Mouse (Mus musculus): ENCODE results near the gene Homez.
A peak's percentile ranks its signal among the peaks of the same experiment; 100 is the strongest.

The Homez gene

DNA sequence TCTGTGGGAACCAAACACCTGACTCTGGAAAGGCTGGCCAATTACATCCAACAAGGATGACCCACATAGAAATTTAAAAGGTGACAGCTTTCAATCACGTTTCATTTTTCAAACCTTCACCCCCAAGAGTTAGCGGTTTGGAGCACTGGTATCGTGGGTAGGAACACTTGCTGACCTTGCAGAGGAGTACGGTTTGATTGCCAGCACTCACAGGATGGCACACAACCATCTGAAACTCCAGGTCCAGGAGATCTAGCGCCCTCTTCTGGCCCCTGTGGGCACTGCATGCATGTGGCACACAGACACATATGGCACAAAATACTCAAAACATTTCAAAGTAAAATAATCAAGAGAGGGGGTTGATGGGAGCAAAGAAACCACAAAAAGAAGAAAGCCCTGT lies 3.8 kb downstream of the Homez start:
- DNase-seq: no peak

DNA sequence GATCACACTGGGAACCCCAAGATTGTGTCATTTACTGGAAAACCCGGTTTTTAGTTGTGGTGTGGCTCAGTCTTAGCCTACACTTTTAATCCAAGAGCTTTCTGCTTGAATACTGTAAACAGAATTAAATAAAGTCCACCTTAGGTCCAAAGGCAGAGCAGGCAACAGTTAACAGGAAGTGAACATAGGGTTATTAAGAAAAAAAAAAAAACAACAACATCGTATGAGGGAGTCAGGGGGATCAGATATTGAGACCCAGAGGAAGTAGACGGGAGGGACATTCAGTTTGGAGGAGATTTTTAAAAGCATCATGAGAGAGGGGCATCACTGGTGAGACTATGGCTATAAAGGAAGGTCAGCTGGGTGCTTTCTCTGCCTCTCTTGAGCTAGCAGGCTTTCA lies 4.5 kb downstream of the Homez start:
- DNase-seq: no peak

DNA sequence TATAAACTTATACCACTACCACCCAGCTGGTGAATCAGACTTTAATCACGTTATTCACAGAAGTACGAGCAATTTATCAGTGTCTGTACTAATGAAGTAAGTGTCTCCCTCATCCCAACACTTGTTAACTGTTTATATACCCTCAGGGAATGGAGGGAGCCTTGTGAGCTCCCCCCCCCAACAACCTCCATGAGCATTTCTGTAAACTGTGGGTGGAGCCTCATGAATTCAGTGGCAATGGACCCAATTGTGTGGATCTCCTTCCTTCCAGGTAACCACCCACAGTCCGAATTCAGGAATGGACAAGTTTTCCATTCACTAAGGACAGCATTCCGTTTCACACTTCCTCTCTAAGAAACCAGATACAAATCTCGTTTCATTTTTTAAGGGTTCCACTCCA lies 5.1 kb downstream of the Homez start:
- no peak for DNase-seq

DNA sequence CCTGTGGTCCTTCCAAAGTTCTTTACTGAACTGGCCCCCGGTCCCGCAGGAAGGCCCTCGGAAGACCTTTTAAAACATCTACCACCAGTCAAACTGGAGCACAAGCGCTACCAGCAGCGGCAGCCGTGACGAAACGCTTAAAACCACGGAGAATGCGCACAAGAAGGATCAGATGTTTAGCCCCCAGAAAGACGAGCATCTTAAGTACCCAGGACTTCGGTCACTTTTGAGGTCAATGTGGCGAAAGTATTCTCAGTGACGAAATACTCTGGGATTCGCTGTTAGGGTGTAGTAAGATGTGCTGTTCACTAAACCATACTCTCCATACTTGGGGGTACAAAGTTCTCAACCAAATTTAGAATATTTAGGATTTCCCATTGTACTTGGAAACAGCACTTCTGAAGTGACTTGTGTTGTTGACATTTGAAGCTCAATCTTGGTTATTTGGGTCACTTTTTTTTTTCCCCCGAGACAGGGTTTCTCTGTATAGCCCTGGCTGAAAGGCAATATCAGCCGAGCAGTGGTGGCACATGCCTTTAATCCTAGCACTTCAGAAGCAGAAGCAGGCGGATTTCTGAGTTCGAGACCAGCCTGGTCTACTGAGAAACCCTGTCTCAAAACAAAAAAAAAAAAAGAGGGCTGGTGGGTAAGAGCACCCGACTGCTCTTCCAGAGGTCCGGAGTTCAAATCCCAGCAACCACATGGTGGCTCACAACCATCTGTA lies 6.3 kb downstream of the Homez start:
- no peak for DNase-seq

DNA sequence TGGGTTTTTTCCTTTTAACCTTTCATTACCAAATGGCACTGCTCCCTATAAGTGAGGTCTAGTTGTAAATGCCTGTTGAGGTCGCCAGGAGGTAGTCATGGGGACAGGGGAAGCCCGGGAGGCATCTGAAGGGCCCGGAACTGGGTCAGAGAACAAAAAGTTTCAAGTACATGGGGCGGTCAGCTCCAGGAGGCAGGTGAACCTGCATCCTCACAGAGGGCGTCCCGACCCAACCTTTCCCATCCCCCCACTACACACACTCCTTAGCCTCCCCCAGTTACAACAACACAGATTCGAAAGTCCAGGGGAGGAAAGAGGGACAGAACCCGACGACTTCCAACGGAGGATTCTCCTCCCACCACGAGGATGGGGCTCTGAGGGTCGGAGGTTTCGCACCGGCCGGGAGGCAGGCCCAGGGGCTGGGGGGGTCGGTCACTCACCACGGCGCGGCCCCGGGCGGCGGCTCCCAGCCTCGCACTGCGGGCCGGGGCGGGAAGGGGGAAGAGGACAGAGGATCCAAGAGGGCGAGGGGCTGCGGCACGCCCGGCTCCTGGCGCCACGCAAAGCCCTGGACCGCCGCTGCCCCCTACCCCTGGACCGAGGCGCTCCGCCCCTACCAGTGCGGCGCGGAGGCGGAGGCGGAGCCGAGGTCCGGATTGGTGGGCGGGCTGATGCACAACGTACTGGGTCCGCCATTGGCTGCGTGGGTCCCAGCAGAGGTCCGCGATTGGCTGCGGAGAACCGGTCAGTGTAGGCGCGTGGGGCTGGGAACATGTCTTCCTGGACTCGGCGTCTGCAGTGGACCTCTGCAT lies 7.1 kb downstream of the Homez start:
- peak; percentile 92 for DNase-seq

DNA sequence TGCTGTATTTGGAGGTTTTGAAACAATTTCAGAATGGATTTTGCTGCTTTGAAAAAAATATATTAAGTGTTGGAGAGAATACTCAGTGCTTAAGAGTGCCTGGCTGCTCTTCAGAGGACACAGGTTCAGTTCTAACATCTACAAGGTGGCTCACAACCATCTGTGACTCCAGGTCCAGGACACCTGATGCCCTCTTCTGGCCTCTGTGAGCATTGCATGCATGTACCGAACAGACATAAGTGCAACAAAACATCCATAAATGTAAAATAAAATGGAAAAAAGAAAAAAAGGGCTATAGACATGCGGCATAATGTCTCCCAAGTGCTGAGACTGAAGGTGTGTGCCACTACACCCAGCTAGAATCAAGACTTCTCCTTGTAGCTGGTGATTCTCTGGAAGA lies 10.2 kb downstream of the Homez start:
- DNase-seq: no peak

DNA sequence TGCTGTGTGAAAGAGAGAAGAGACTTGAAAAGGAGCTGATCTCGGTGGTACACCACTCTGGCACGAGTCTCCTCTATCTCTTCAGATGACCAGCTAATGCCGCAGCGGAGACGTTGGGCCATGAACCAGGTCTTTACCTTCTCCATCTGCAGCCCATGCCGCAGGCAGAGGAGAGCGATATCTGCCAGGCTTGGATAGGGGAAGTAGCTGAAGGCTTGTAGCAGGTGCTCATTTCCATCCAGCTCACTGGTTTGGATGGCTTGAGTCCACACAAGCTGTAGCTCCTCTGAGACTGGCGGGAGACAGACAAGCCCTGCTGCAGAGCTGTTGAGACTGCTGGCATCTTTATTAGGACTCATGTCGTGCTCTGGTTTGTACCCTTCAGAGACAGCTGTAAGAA lies 12.9 kb downstream of the Homez start:
- peak; percentile 84 for DNase-seq

DNA sequence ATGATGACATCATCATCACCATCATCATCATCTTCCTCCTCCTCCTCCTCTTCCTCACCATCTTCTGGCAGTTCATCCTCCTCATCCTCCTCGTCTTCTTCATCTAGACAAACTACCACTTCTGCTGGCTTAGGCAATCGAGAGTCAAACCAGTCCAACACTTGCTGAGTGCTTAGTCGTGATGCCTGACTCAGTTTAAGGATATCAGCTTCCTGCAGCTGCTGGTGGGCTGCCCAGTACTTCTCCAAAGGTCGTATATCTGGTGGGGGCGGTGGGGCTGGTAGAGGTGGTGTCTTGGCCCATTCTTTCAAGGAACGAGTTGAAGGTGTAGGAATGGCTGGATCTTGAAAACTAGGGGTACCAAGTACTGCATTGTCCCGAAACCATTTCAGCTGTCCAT lies 14.1 kb downstream of the Homez start:
- no peak for DNase-seq

DNA sequence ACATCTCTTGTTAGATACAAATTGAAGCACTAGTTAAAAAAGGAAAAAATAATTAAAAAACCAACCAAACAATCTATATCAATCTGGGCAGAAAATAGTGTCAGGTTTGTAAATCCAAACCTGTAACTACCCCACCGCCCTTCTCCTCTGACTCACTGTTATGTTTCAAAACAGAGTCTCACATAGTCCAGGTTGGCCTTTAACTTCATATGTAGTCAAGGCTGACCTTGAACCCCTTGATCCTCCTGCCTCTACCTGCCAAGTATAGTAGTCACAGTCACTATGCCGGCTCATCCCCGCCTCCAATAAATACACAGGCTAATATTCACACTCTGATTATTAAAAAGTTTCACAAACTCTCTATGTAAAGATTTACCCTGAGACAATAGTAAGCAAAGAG lies 15.0 kb downstream of the Homez start:
- no peak for DNase-seq

DNA sequence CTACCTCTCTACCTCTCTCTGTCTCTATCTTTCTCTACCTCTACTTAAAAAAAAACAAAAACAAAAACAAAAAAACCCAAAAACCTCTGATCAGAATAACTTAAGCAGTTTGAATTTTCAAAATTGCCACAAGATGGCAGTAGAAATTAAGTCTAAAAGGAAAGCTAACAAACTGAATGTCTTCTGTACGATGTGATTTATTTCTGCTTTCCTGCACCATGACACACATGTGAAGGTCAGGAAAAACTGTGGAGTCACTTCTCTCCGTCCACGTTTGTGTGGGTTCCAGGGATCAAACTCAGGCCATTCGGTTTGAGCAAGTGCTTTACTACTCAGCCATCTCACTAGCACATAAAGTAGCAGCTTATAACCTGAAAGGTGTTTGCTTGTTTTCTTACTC lies 27.3 kb downstream of the Homez start:
- peak; percentile 32 for DNase-seq

DNA sequence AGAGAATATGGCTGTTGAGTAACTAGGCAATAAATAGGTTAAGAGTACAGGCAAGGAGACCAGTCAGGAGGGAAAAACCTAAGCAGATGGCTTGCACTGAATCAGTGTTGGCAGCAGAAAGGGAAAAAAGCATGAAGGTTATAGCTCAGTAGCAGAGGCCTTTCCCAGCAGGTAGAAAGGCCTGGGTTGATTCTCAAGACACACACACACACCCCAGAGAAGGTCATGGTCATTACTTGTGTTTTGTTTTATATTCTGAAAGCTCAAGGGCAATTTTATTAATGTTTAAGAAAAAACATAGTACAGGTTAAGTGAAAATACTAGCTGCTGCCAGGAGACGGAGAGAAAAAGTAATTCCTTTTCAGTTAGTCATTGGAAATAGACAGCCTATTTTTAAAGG lies 47.0 kb downstream of the Homez start:
- DNase-seq: peak; percentile 43

DNA sequence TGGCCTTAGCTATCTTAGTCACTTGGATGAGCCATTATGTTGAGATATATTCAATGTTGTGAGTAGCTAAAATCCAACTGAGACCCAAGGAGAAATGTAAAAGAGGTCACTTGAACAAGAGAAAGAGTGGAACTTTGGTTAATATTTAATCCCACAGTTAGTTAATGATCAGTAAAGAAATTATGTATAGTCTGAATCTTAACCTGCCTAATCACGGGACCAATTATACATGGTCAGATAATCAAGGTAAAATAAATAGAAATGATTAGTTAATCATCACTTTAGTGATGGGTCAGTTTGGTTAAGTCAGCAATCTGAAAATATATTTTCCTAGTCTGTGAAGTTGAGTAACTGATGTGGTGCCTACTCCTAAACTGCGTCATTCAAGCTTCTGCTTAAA lies 48.5 kb downstream of the Homez start:
- no peak for DNase-seq

DNA sequence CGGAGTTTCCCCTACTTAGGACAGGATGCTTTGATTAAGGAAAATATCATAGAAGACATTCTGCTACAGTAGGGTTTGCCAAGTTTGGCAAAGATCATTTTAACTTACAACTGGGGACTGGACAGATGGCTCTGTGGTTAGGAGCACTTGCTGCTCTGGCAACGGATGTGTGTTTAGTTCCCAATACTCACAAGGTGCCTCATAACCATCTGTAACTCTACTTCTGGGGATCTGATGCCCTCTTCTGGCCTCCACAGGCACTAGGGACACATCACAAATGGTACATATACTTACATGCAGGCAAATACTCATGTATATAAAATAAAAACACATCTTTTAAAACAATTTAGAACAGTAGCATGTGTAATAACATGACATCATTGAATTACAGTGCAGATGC lies 53.0 kb downstream of the Homez start:
- DNase-seq: peak; percentile 64

DNA sequence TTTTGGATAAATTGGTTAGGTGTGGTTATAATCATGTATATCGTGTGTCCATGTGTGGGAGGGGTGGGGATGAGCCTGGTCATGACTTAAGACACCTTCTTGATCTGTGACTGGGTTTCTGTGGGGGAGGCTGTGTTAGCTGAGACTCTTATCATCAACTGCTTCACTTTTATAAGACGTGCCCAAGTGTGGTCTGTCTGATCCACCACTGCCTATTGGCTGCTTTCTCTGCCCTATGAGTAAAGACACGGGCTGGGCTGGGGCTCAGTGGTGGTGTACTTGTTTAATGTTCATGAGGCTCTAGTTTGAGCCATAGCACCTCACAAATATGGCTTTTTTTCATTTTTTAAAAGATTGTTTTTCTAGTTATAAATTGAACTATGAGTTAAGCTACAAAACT lies 55.0 kb downstream of the Homez start:
- DNase-seq: no peak

DNA sequence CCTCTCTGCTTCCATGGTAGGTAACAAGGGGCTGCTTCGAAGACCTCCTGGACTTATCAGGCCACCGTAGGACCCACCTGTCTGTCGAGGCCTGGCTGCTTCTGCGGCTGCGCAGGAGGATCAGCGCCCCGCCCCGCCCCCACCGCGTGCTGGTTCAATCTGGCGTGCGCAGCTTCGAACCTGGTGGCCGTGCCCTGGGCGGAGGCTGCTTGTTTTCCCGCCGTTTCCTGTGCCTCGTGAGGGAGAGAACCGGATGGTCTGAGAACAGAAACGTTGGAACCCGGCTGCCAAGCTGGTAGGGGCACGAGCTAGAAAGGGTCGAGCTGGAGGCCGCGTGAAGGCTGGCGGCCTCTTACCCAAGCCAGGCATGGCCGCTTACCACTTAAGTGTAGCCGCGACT lies 56.8 kb downstream of the Homez start, which contains the start of gene Rnf212b:
Gene Rnf212b, plus strand, starts transcription at position 151 of the 400 bp plus-strand sequence.
- no peak for DNase-seq

DNA sequence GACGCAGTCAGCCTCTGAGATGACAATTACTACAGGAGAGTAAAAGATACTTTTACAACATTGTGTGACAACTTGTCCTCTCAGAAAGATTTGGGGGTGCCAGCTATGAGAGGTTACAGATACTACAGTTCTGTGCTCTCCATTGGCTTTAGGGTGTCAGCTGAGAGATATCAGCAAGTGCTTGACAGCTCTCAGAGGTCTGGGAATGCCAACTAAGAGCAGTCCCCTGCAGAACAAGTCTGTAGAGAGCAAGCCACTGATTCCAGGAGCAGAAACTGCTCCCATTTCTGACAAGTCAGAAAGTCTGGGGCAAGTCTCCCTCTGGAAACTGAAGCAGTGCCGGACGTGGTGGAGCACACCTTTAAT lies 61.1 kb downstream of the Homez start:
- DNase-seq: no peak

DNA sequence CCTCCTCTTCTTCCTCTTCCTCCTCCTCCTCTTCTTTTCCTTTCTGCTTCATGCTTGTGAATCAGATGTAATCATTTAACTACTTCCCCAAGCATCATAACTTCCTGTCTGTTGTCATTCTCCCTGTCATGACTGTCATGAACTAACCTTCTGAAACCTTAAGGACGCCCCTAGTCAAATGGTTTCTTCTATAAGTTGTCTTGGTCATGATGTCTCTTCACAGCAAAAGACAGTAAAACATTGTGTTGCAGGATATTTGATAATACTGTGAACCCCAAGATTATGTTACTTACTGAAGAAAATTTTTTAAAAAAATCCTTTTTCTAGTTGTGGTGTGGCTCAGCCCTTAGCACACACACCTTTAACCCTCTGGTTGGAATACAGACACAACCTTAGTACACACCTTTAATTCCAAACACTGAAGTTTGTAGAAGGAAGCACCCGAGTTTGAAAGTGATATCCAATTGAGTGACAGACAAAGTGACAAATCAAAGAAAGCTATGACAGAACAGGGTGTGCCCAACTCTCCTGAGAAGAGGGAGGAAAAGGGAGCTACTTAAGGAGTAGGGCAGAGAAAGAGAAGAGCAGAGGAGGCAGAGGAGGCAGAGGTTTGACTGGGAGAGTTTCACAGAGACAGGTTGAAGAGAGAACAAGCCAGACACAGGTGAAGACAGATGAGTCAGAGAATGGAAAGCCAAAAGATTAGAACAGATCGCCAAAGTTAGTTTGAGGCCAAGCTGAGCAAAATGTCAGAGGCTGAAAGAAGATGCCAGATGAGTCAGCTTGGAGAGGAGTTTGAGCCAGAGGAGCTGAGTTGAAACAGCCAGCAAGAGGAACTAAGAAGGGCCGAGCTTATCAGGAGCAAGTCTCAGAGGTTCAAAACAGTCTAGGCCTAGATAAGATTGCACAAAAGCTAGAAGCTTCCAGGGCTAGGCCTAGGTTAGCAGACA lies 61.8 kb downstream of the Homez start:
- DNase-seq: no peak

DNA sequence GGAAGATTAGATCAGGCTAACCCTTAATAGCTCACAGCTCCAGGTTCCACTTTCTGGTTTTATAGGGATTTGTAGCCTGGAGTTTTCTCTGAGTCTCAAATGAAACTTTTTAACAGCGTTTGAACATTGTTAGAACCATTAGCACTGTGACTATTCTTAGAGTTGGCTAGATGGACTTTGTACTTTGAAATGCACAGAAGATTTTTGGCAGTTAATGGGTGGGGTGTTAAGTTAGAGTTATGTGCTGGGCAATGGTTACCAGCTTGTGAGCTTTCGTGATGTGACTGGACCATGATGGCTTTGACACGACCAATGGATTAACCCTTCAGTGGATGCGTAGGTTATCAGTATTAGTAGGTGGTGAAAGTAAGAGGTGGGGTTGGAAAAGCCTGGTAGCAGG lies 64.6 kb downstream of the Homez start:
- DNase-seq: no peak

All from cerebellum, adult 9-11 months (tissue).